Mouse (Mus musculus) spleen, adult 2 months (tissue): ENCODE measurements around the gene Mical3.

Source experiments
- CTCF ChIP-seq: fragments of 200-500 bp; IDR thresholded peaks from 2 replicates; pipeline ENCODE4 v1.5.1; 2011; ENCODE audit warnings: mild to moderate bottlenecking, inconsistent platforms; ENCODE audit not compliant: insufficient read depth, insufficient read length, insufficient replicate concordance; ENCODE audit errors: extremely low read depth
- POLR2A ChIP-seq: fragments of 200-500 bp; IDR thresholded peaks from 2 replicates; pipeline ENCODE4 v1.6.1; 2011; ENCODE audit warnings: low read depth, low read length, inconsistent platforms

- TF ChIP-seq CTCF (no peak), POLR2A (no peak)
These were observed 22.7 kb downstream of the Mical3 start for GRCm38 (mm10) chr6:121108075-121108474.
